Mouse (Mus musculus) MEL (cell line): ENCODE measurements around the gene Slc26a11.

Source experiments
- CHD2 ChIP-seq: IDR thresholded peaks from 2 replicates; pipeline ENCODE4 v1.6.1; 2011; ENCODE audit warnings: low read length, improper control_type of control experiment
- CTCF ChIP-seq, 3 experiments: IDR thresholded peaks in 2 of 3; conservative IDR thresholded peaks in 1 of 3; 2 replicates each; pipeline ENCODE4 v1.5.1; 2011 to 2012; ENCODE audit warnings: low read length in 3 of 3, low read depth in 2 of 3, mild to moderate bottlenecking in 2 of 3, improper control_type of control experiment in 1 of 3, inconsistent platforms in 1 of 3, mixed read lengths in 1 of 3, moderate library complexity in 1 of 3; ENCODE audit not compliant: control insufficient read depth in 1 of 3, insufficient read depth in 1 of 3, poor library complexity in 1 of 3, severe bottlenecking in 1 of 3
- EP300 ChIP-seq, 2 experiments: IDR thresholded peaks; 2 replicates each; pipeline ENCODE4 v1.6.1; 2011; ENCODE audit warnings: improper control_type of control experiment in 2 of 2, low read length in 2 of 2, low read depth in 1 of 2, mild to moderate bottlenecking in 1 of 2
- GABPA ChIP-seq: IDR thresholded peaks from 2 replicates; pipeline ENCODE4 v1.6.1; 2012; ENCODE audit warnings: low read depth, mild to moderate bottlenecking, inconsistent platforms, low read length, improper control_type of control experiment, moderate library complexity
- HCFC1 ChIP-seq: IDR thresholded peaks from 2 replicates; pipeline ENCODE4 v1.6.1; 2012; ENCODE audit warnings: low read depth, mild to moderate bottlenecking, inconsistent platforms, low read length, improper control_type of control experiment, moderate library complexity
- MAZ ChIP-seq: IDR thresholded peaks from 2 replicates; pipeline ENCODE4 v1.6.1; 2012; ENCODE audit warnings: low read depth, mild to moderate bottlenecking, inconsistent platforms, low read length, improper control_type of control experiment
- NRF1 ChIP-seq: IDR thresholded peaks from 2 replicates; pipeline ENCODE4 v1.6.1; 2014; ENCODE audit warnings: low read depth, mild to moderate bottlenecking, inconsistent platforms, low read length, improper control_type of control experiment, moderate library complexity; ENCODE audit not compliant: poor library complexity, insufficient read depth, severe bottlenecking
- POLR2A ChIP-seq, 2 experiments: IDR thresholded peaks; 2 replicates each; pipeline ENCODE4 v1.6.1; 2011 to 2012; ENCODE audit warnings: low read length in 2 of 2, mild to moderate bottlenecking in 2 of 2, control low read depth in 1 of 2, improper control_type of control experiment in 1 of 2, low read depth in 1 of 2, moderate library complexity in 1 of 2; ENCODE audit not compliant: control insufficient read depth in 1 of 2, insufficient read depth in 1 of 2, poor library complexity in 1 of 2
- POLR2AphosphoS5 ChIP-seq: IDR thresholded peaks from 2 replicates; pipeline ENCODE4 v1.6.1; 2012; ENCODE audit warnings: low read depth, borderline replicate concordance, mild to moderate bottlenecking, inconsistent platforms, low read length, moderate library complexity, mixed read lengths
- RCOR1 ChIP-seq: IDR thresholded peaks from 2 replicates; pipeline ENCODE4 v1.6.1; 2012; ENCODE audit warnings: low read depth, mild to moderate bottlenecking, inconsistent platforms, low read length, improper control_type of control experiment
- TAL1 ChIP-seq: IDR thresholded peaks from 2 replicates; pipeline ENCODE4 v1.6.1; 2012; ENCODE audit warnings: mild to moderate bottlenecking, inconsistent platforms, low read length, moderate library complexity, mixed read lengths
- ZC3H11A ChIP-seq: IDR thresholded peaks from 2 replicates; pipeline ENCODE4 v1.6.1; 2012; ENCODE audit warnings: low read depth, mild to moderate bottlenecking, inconsistent platforms, low read length, improper control_type of control experiment
- ZMIZ1 ChIP-seq: IDR thresholded peaks from 2 replicates; pipeline ENCODE4 v1.6.1; 2012; ENCODE audit warnings: low read depth, mild to moderate bottlenecking, inconsistent platforms, low read length, improper control_type of control experiment, moderate library complexity
- ZNF384 ChIP-seq: IDR thresholded peaks from 2 replicates; pipeline ENCODE4 v1.6.1; 2012; ENCODE audit warnings: low read depth, mild to moderate bottlenecking, inconsistent platforms, low read length, improper control_type of control experiment

DNA sequence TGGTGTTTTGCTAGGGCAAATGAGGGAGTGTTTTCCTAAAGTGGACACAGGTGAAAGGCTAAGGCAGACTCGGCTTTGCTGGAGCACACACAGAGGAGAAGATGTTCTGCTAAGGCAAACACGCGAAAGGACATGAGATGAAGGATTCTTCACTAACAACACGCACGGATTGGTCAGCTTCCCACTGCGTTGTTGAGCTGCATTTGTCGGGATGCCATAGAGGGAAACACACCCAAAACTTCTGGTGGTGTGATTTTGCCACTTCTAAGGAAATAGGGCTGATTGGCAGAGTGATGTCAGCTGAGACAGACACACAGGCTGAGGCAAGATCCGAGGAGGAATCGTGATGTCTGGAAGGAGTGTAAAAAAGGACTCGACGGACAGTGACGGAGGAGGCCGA is 40.6 kb downstream of the Slc26a11 start:
- TF ChIP-seq ZNF384 (no peak), POLR2A (IDR thresholded peaks at IDR 0.05; ENCODE audit: control insufficient read depth in 1 of 2, insufficient read depth in 1 of 2, low read depth in 1 of 2, low read length in 2 of 2, poor library complexity in 1 of 2) (no peak), POLR2AphosphoS5 (no peak), CTCF (IDR thresholded peaks at IDR 0.05 in 2 of 3, conservative IDR thresholded peaks at IDR 0.05 in 1 of 3; ENCODE audit: control insufficient read depth in 1 of 3, insufficient read depth in 1 of 3, low read depth in 2 of 3, low read length in 3 of 3, poor library complexity in 1 of 3, severe bottlenecking in 1 of 3) (no peak), EP300 (IDR thresholded peaks at IDR 0.05; ENCODE audit: low read depth in 1 of 2, low read length in 2 of 2) (no peak), ZC3H11A (no peak), NRF1 (no peak), RCOR1 (no peak), HCFC1 (no peak), MAZ (no peak), TAL1 (no peak), ZMIZ1 (no peak), CHD2 (no peak), GABPA (no peak)
